Mouse (Mus musculus): ENCODE data around the gene Pomc. TPM values are rescaled to one million over a fixed set of nuclear protein-coding genes. Genes with fewer than 3 reads are reported as not detected.
A peak's percentile ranks its signal among the peaks of the same experiment; 100 is the strongest.

The Pomc gene
- polyA plus RNA-seq, 1 experiment from 2014 or later, result 2.5 TPM

DNA sequence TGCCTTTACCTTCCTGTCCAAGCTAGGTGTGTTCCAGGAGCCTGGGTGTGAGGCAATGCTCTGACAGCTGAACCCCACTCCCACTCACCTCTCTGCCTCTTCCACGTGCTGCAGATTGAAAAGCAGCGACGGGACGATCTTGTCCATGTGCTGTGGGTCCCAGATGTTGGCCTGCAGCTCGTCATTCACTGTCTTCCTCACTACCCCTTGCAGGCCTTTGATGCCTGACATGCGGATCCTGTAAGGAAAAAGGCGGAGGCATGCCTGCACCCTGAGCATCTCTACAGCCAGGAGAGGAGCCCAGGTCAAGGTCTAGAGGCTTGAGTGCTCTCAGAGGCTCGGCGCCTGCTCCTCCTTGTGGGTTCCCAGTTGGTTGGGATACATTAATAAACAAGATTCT is 29.7 kb downstream of the Pomc start:
- H3K4me3 ChIP-seq (ENCODE audit: control insufficient read depth in 1 of 2, insufficient read depth in 1 of 2, low read depth in 1 of 2, low read length in 2 of 2), result no peak overlapping the region

GRCm38 (mm10) chr12:3989943-3990342 is 35.2 kb downstream of the Pomc start:
- Histone ChIP-seq H3K27me3 (ENCODE audit: control insufficient read depth, insufficient read depth, low read length) (no peaks in the 10 kb centered on the region), H3K9ac (ENCODE audit: low read length) (no peak overlapping the region), H3K27ac (replicated peaks in 1 of 2; ENCODE audit: control insufficient read depth in 1 of 2, insufficient read depth in 1 of 2, low read depth in 2 of 2, low read length in 2 of 2) (no peak overlapping the region; a peak in 1 of 4 replicates), H3K36me3 (ENCODE audit: control insufficient read depth, insufficient read depth, low read length) (no peaks in the 10 kb centered on the region), H3K9me3 (ENCODE audit: control insufficient read depth, low read length) (no peaks in the 10 kb centered on the region), H3K4me2 (ENCODE audit: low read length) (no peak overlapping the region), H3K4me1 (ENCODE audit: control insufficient read depth in 2 of 2, insufficient read depth in 2 of 2, low read length in 2 of 2) (peaks cover 4 to 7% of the 10 kb centered on the region in 2 experiments), H3K4me3 (ENCODE audit: control insufficient read depth in 1 of 2, insufficient read depth in 1 of 2, low read depth in 1 of 2, low read length in 2 of 2) (no peak overlapping the region)
- no peak for ATAC-seq (ENCODE audit: insufficient number of reproducible peaks, insufficient read depth, low FRiP score, low read depth)
- 62% methylated on average over 2 of the region's 2 CpGs for WGBS

More for the DNA sequence above, 29.7 kb downstream of the Pomc start:
- Histone ChIP-seq H3K4me1 (ENCODE audit: control insufficient read depth in 2 of 2, insufficient read depth in 2 of 2, low read length in 2 of 2) (peaks cover 3 to 15% of the 10 kb centered on the region in 2 experiments; a peak in 3 of 4 replicates), H3K9ac (ENCODE audit: low read length) (no peak overlapping the region), H3K4me2 (ENCODE audit: low read length) (no peak overlapping the region), H3K27ac (replicated peaks in 1 of 2; ENCODE audit: control insufficient read depth in 1 of 2, insufficient read depth in 1 of 2, low read depth in 2 of 2, low read length in 2 of 2) (no peak overlapping the region), H3K27me3 (ENCODE audit: control insufficient read depth, insufficient read depth, low read length) (no peaks in the 10 kb centered on the region), H3K9me3 (ENCODE audit: control insufficient read depth, low read length) (no peaks in the 10 kb centered on the region), H3K36me3 (ENCODE audit: control insufficient read depth, insufficient read depth, low read length) (0 out of 2 replicates have a peak, but pooled peaks cover 9% of the 10 kb centered on the region)
- WGBS, result 72% methylated on average over 9 of the region's 9 CpGs
- no peak for ATAC-seq (ENCODE audit: insufficient number of reproducible peaks, insufficient read depth, low FRiP score, low read depth)

GRCm38 (mm10) chr12:3991047-3991446 is 36.3 kb downstream of the Pomc start:
- Histone ChIP-seq H3K27ac (replicated peaks in 1 of 2; ENCODE audit: control insufficient read depth in 1 of 2, insufficient read depth in 1 of 2, low read depth in 2 of 2, low read length in 2 of 2) (no peak overlapping the region), H3K9ac (ENCODE audit: low read length) (no peak overlapping the region), H3K36me3 (ENCODE audit: control insufficient read depth, insufficient read depth, low read length) (no peaks in the 10 kb centered on the region), H3K9me3 (ENCODE audit: control insufficient read depth, low read length) (no peaks in the 10 kb centered on the region), H3K4me3 (ENCODE audit: control insufficient read depth in 1 of 2, insufficient read depth in 1 of 2, low read depth in 1 of 2, low read length in 2 of 2) (no peak overlapping the region), H3K4me2 (ENCODE audit: low read length) (no peak overlapping the region), H3K4me1 (ENCODE audit: control insufficient read depth in 2 of 2, insufficient read depth in 2 of 2, low read length in 2 of 2) (peaks cover 4 to 7% of the 10 kb centered on the region in 2 experiments), H3K27me3 (ENCODE audit: control insufficient read depth, insufficient read depth, low read length) (no peaks in the 10 kb centered on the region)
- WGBS, result 79% methylated on average over 3 of the region's 3 CpGs
- no peak for ATAC-seq (ENCODE audit: insufficient number of reproducible peaks, insufficient read depth, low FRiP score, low read depth)

DNA sequence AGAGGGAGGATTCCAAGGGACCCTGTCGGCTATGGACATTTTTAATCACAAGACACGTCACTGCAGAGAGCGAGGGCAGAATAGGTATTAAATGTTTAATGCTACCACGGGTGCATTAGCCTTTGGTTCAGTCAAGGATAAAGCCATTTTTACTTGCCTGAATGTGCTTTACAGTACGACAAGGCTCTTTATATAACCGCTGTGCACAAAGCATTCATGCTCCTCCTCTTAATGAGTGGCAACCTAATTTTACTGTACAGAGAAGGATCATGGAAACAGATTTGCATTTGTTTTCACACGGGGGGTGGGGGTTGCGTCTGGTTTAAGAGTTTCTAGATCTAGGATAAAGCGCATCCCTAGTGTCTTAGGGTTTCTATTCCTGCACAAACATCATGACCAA is 42.0 kb downstream of the Pomc start:
- H3K27ac ChIP-seq (replicated peaks in 1 of 2; ENCODE audit: control insufficient read depth in 1 of 2, insufficient read depth in 1 of 2, low read depth in 2 of 2, low read length in 2 of 2), result no peak overlapping the region
- H3K9me3 ChIP-seq (ENCODE audit: control insufficient read depth, low read length), result no peaks in the 10 kb centered on the region
- H3K4me2 ChIP-seq (ENCODE audit: low read length), result no peak overlapping the region
- ATAC-seq (ENCODE audit: insufficient number of reproducible peaks, insufficient read depth, low FRiP score, low read depth), result no peak
- H3K4me3 ChIP-seq (ENCODE audit: control insufficient read depth in 1 of 2, insufficient read depth in 1 of 2, low read depth in 1 of 2, low read length in 2 of 2), result no peak overlapping the region
- no peaks in the 10 kb centered on the region for H3K27me3 ChIP-seq (ENCODE audit: control insufficient read depth, insufficient read depth, low read length)
- no peaks in the 10 kb centered on the region for H3K4me1 ChIP-seq (ENCODE audit: control insufficient read depth in 2 of 2, insufficient read depth in 2 of 2, low read length in 2 of 2)
- H3K9ac ChIP-seq (ENCODE audit: low read length), result no peak overlapping the region
- WGBS, result 86% methylated on average over 9 of the region's 9 CpGs
- H3K36me3 ChIP-seq (ENCODE audit: control insufficient read depth, insufficient read depth, low read length), result 0 out of 2 replicates have a peak, but pooled peaks cover 3% of the 10 kb centered on the region

DNA sequence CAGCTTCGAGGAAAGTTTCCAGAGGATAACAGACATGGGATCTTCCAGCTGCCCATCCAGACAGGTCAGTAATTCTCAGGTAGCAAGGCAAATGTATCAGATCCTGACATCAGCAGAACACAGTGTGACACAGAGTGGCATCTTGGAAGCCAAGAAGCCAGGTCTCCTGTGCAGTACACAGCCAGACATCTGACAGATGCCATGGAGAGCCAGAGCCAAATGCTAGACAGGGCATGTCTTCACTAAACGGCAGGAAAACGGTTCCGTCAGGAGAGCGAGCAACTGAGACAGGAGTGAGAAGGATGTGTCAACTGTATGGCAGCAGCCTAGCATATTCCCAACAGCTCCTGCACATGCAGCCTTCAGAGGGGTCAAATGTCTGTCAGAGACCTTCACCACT is 45.7 kb downstream of the Pomc start:
- no peaks in the 10 kb centered on the region for H3K4me1 ChIP-seq (ENCODE audit: control insufficient read depth in 2 of 2, insufficient read depth in 2 of 2, low read length in 2 of 2)
- no peak overlapping the region for H3K4me2 ChIP-seq (ENCODE audit: low read length)
- no peak overlapping the region for H3K9ac ChIP-seq (ENCODE audit: low read length)
- no peak overlapping the region for H3K27ac ChIP-seq (replicated peaks in 1 of 2; ENCODE audit: control insufficient read depth in 1 of 2, insufficient read depth in 1 of 2, low read depth in 2 of 2, low read length in 2 of 2)
- WGBS, result 84% methylated on average over 5 of the region's 5 CpGs
- ATAC-seq (ENCODE audit: insufficient number of reproducible peaks, insufficient read depth, low FRiP score, low read depth), result no peak
- 0 out of 2 replicates have a peak, but pooled peaks cover 3% of the 10 kb centered on the region for H3K36me3 ChIP-seq (ENCODE audit: control insufficient read depth, insufficient read depth, low read length)
- no peaks in the 10 kb centered on the region for H3K27me3 ChIP-seq (ENCODE audit: control insufficient read depth, insufficient read depth, low read length)
- H3K9me3 ChIP-seq (ENCODE audit: control insufficient read depth, low read length), result no peaks in the 10 kb centered on the region
- no peak overlapping the region for H3K4me3 ChIP-seq (ENCODE audit: control insufficient read depth in 1 of 2, insufficient read depth in 1 of 2, low read depth in 1 of 2, low read length in 2 of 2)

DNA sequence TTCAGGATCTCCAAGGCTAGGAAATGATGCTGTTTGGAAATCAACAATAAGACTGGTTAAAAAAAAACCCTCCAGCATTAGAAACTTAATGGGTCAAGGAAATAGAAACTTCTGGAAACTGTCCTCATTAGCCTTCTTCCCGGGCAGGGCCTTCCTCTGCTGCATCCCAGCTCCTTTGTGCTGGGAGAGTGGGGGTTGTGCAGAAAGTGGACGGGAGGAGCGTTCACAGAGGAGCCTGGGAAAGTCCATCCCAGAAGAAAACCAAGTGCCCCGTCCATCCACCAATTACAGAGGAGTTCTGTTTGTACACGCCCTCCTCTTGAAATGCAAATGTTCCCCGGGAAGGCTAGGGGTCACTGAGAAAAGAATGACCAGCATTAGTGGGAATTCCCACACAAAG is 49.9 kb downstream of the Pomc start:
- Histone ChIP-seq H3K27ac (replicated peaks in 1 of 2; ENCODE audit: control insufficient read depth in 1 of 2, insufficient read depth in 1 of 2, low read depth in 2 of 2, low read length in 2 of 2) (no peak overlapping the region), H3K4me3 (ENCODE audit: control insufficient read depth in 1 of 2, insufficient read depth in 1 of 2, low read depth in 1 of 2, low read length in 2 of 2) (no peak overlapping the region)
- 35% methylated on average over 6 of the region's 6 CpGs for WGBS

GRCm38 (mm10) chr12:4006079-4006478 is 51.3 kb downstream of the Pomc start:
- 67% methylated on average over 7 of the region's 7 CpGs for WGBS
- Histone ChIP-seq H3K4me2 (ENCODE audit: low read length) (no peak overlapping the region), H3K27me3 (ENCODE audit: control insufficient read depth, insufficient read depth, low read length) (no peaks in the 10 kb centered on the region), H3K27ac (replicated peaks in 1 of 2; ENCODE audit: control insufficient read depth in 1 of 2, insufficient read depth in 1 of 2, low read depth in 2 of 2, low read length in 2 of 2) (no peak overlapping the region), H3K9me3 (ENCODE audit: control insufficient read depth, low read length) (no peaks in the 10 kb centered on the region), H3K4me3 (ENCODE audit: control insufficient read depth in 1 of 2, insufficient read depth in 1 of 2, low read depth in 1 of 2, low read length in 2 of 2) (no peak overlapping the region), H3K4me1 (ENCODE audit: control insufficient read depth in 2 of 2, insufficient read depth in 2 of 2, low read length in 2 of 2) (peaks cover 24 to 39% of the 10 kb centered on the region in 2 experiments), H3K9ac (ENCODE audit: low read length) (no peak overlapping the region), H3K36me3 (ENCODE audit: control insufficient read depth, insufficient read depth, low read length) (no peaks in the 10 kb centered on the region)
- ATAC-seq (ENCODE audit: insufficient number of reproducible peaks, insufficient read depth, low FRiP score, low read depth), result no peak

More for the DNA sequence above, 49.9 kb downstream of the Pomc start:
- 0 out of 2 replicates have a peak, but pooled peaks cover 3% of the 10 kb centered on the region for H3K36me3 ChIP-seq (ENCODE audit: control insufficient read depth, insufficient read depth, low read length)
- H3K9me3 ChIP-seq (ENCODE audit: control insufficient read depth, low read length), result no peaks in the 10 kb centered on the region
- peaks cover 23 to 29% of the 10 kb centered on the region in 2 experiments for H3K4me1 ChIP-seq (ENCODE audit: control insufficient read depth in 2 of 2, insufficient read depth in 2 of 2, low read length in 2 of 2)
- no peak for ATAC-seq (ENCODE audit: insufficient number of reproducible peaks, insufficient read depth, low FRiP score, low read depth)
- no peaks in the 10 kb centered on the region for H3K27me3 ChIP-seq (ENCODE audit: control insufficient read depth, insufficient read depth, low read length)
- no peak overlapping the region for H3K4me2 ChIP-seq (ENCODE audit: low read length)
- H3K9ac ChIP-seq (ENCODE audit: low read length), result no peak overlapping the region

DNA sequence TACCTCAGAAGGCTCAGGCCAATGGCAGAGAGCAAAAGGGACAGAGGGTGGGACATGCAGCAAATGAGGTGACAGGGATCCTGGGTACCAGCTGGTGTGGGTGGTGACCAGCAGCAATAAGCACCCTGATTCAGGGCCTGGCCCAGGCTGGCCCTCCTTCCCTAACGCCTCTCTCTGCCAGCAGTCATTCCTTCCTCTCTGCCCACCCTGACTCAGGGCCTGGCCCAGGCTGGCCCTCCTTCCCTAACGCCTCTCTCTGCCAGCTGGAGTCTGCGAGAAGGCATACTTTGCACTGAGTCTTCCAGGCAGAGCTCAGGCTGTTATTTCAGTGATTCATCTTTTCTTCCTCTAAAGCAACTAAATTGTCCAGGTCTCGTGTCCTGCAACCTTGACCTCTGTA is 52.4 kb downstream of the Pomc start:
- Histone ChIP-seq H3K27ac (replicated peaks in 1 of 2; ENCODE audit: control insufficient read depth in 1 of 2, insufficient read depth in 1 of 2, low read depth in 2 of 2, low read length in 2 of 2) (peak overlapping the region; percentile 39 to 55; a peak in 3 of 4 replicates), H3K36me3 (ENCODE audit: control insufficient read depth, insufficient read depth, low read length) (no peaks in the 10 kb centered on the region), H3K27me3 (ENCODE audit: control insufficient read depth, insufficient read depth, low read length) (no peaks in the 10 kb centered on the region), H3K4me3 (ENCODE audit: control insufficient read depth in 1 of 2, insufficient read depth in 1 of 2, low read depth in 1 of 2, low read length in 2 of 2) (no peak overlapping the region), H3K9me3 (ENCODE audit: control insufficient read depth, low read length) (no peaks in the 10 kb centered on the region), H3K4me2 (ENCODE audit: low read length) (no peak overlapping the region), H3K9ac (ENCODE audit: low read length) (no peak overlapping the region; the same call in 1 of the 2 replicates), H3K4me1 (ENCODE audit: control insufficient read depth in 2 of 2, insufficient read depth in 2 of 2, low read length in 2 of 2) (peaks cover 24 to 39% of the 10 kb centered on the region in 2 experiments)
- no peak for ATAC-seq (ENCODE audit: insufficient number of reproducible peaks, insufficient read depth, low FRiP score, low read depth)
- 48% methylated on average over 4 of the region's 4 CpGs for WGBS

All from heart, embryonic 14.5 days (tissue).